Mouse (Mus musculus): ENCODE data around the gene Gmeb1.
"Not testable (repeated sequence)": the region's sequence is repeated elsewhere in the genome, so short reads cannot be mapped to it uniquely, and the experiment has no call there.

- TF ChIP-seq GATA1 (IDR thresholded peaks at IDR 0.05; ENCODE audit: borderline replicate concordance, low read length); FLI1 (IDR thresholded peaks at IDR 0.05; ENCODE audit: low read length): not testable (repeated sequence)
Measured at GRCm38 (mm10) chr4:132288840-132289239, 27.4 kb upstream of the Gmeb1 start.

Measured in megakaryocyte, embryonic 14.5 days (primary cell).